Mouse (Mus musculus) lung, adult 18-20 months (tissue): ENCODE results near the gene Gnb1.
"Not testable (repeated sequence)": the region's sequence is repeated elsewhere in the genome, so short reads cannot be mapped to it uniquely, and the experiment has no call there.

Experiments
- DNase-seq, 2 experiments: peaks; one replicate each; pipeline ENCODE4 v3.0.0; 2022; ENCODE audit warnings: mixed read lengths in 2 of 2

Gene Gnb1

GRCm38 (mm10) chr4:155552917-155553532 lies 61.9 kb downstream of the Gnb1 start:
- DNase-seq: no peak

GRCm38 (mm10) chr4:155554880-155555279 lies 63.7 kb downstream of the Gnb1 start:
- no peak for DNase-seq

GRCm38 (mm10) chr4:155555464-155555863 lies 64.3 kb downstream of the Gnb1 start:
- DNase-seq: no peak

GRCm38 (mm10) chr4:155559454-155559853 lies 68.3 kb downstream of the Gnb1 start:
- no peak for DNase-seq

- peak; percentile 45 to 61 for DNase-seq
Observed at GRCm38 (mm10) chr4:155560932-155561331, 69.8 kb downstream of the Gnb1 start.

GRCm38 (mm10) chr4:155561661-155562442 lies 70.7 kb downstream of the Gnb1 start, which contains the start of gene Nadk:
Nadk (plus strand) TSS chr4:155562378.
- peak; percentile 58 to 64 for DNase-seq

GRCm38 (mm10) chr4:155562725-155563399 lies 71.7 kb downstream of the Gnb1 start:
- peak; percentile 63 to 64 for DNase-seq

GRCm38 (mm10) chr4:155563400-155564231 lies 72.5 kb downstream of the Gnb1 start:
- peak; percentile 97 to 98 for DNase-seq

- DNase-seq: peak; percentile 62 to 71
Observed at GRCm38 (mm10) chr4:155564315-155565069, 73.3 kb downstream of the Gnb1 start.

- DNase-seq: no peak
Observed at GRCm38 (mm10) chr4:155566555-155566954, 75.4 kb downstream of the Gnb1 start.

- DNase-seq: no peak
Observed at GRCm38 (mm10) chr4:155568170-155568569, 77.0 kb downstream of the Gnb1 start.

GRCm38 (mm10) chr4:155568632-155569370 lies 77.6 kb downstream of the Gnb1 start:
- no peak for DNase-seq

GRCm38 (mm10) chr4:155569818-155570217 lies 78.7 kb downstream of the Gnb1 start:
- no peak for DNase-seq

- DNase-seq: not testable (repeated sequence)
Observed at GRCm38 (mm10) chr4:155570315-155570714, 79.2 kb downstream of the Gnb1 start.

GRCm38 (mm10) chr4:155571442-155571841 lies 80.3 kb downstream of the Gnb1 start:
- DNase-seq: no peak

GRCm38 (mm10) chr4:155573155-155573554 lies 82.0 kb downstream of the Gnb1 start:
- no peak for DNase-seq

- no peak for DNase-seq
Observed at GRCm38 (mm10) chr4:155573876-155574275, 82.7 kb downstream of the Gnb1 start.

GRCm38 (mm10) chr4:155574931-155575330 lies 83.8 kb downstream of the Gnb1 start:
- no peak for DNase-seq

GRCm38 (mm10) chr4:155575521-155575920 lies 84.4 kb downstream of the Gnb1 start:
- no peak for DNase-seq

- no peak for DNase-seq
Observed at GRCm38 (mm10) chr4:155577132-155577531, 86.0 kb downstream of the Gnb1 start.

- DNase-seq: no peak
Observed at GRCm38 (mm10) chr4:155577741-155578140, 86.6 kb downstream of the Gnb1 start.
